Mouse (Mus musculus): Measurements from ENCODE around the gene Reg4.

DNA sequence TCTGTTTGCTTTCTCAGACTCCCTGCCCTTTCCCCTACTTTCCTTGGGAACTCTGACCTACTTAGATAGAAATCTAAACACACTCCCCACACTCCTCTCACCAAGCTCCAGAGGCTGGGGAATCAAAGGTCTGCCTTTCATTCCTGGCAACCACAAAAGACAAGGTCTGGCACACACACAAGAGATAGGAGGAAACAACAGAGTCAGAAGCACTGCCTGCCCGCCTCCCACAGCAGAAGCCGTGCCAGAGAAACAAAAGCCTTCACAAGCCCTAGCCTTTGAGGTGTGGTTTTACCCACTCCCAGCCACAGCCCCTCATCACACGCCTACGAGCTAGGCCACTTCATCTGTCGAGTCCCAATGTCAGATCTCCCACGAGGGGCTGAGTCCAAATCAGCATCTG lies 45.3 kb downstream of the Reg4 start:
- no peak for TF ChIP-seq CTCF (conservative IDR thresholded peaks at IDR 0.05; ENCODE audit: low read length)
- TF ChIP-seq POU5F1 (IDR thresholded peaks at IDR 0.05; ENCODE audit: borderline replicate concordance, low read length) = no peak
- no peak for TF ChIP-seq NANOG (IDR thresholded peaks at IDR 0.05; ENCODE audit: borderline replicate concordance, low read length)
